Mouse (Mus musculus) c-Kit-negative CD71-positive TER-119-positive erythroid progenitor cells, embryonic 14.5 days (primary cell): ENCODE data around the gene Gm17727.
"Not testable (repeated sequence)": the region's sequence is repeated elsewhere in the genome, so short reads cannot be mapped to it uniquely, and the experiment has no call there.

ENCODE experiments used
- DNase-seq: peaks from one replicate; pipeline ENCODE4 v3.0.0-alpha.2; 2013; ENCODE audit warnings: low read depth, low spot score

Gene Gm17727

DNA sequence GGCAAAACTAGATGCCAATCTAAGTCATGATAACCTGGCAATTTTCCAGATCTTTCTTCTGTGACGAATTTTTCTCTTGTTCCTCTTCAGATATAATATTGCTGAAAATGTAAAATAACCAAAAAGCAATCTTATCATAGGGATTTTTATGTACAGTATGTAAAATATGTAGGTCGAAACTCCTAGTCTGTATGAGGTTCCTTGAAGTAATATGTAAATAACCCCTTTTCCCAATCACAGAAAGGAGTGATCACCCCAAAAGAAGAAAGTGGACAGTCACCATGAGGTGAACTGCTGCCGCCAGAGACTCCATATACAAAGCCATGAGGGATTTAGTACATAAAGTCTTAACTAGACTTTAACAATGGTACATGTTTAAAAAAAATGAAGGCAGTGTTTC is at the start of gene Gm17727:
TSS of gene Gm17727 (minus strand) at position 101 of the 400 bp plus-strand sequence.
- DNase-seq = no peak

GRCm38 (mm10) chr9:35817881-35818280 is 40.0 kb upstream of the Gm17727 start:
- DNase-seq = not testable (repeated sequence)

- no peak for DNase-seq
Observed at GRCm38 (mm10) chr9:35798146-35798545, 20.2 kb upstream of the Gm17727 start.

DNA sequence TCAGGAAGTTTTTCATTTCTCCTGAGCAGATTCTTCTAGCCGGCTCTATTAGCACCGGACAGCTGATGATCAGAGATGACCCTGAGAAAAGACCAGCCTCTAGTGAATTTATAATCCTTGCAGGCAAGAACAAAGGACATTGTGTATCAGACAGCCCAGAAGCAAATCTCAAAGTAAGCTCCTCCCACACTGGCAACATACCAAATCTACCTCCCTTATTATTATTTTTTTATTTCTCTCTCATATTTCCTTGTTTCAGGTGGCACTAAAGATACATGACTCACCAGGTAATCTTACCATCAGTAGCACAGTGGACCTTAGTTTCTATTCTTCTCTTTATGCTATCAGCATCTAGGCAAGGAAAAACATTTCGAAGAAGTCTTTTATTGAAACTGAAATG is 12.1 kb upstream of the Gm17727 start, which contains the start of the genes Gm27235 and D730048I06Rik:
TSS of gene Gm27235 (minus strand) at position 101 of the 400 bp plus-strand sequence.
TSS of gene D730048I06Rik (minus strand) at position 112 of the 400 bp plus-strand sequence.
- DNase-seq = no peak

DNA sequence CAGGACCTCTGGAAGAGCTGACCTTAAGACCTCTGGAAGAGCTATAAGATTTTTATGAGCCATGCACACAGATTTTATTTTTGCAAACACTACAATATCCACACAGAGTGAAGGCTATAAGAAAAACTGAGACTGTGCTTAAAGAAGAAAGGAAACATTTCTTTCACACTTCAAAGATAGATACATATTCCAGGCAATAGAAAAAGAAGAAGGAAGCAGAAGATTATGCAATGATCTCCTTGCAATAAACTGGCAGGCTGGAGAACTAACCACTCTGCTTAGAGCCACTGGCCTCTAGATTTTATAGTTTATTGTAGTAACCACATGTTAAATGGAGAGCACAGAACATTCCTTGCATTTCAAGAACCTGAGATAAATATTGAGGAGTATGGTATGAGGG is 21.1 kb downstream of the Gm17727 start:
- no peak for DNase-seq

DNA sequence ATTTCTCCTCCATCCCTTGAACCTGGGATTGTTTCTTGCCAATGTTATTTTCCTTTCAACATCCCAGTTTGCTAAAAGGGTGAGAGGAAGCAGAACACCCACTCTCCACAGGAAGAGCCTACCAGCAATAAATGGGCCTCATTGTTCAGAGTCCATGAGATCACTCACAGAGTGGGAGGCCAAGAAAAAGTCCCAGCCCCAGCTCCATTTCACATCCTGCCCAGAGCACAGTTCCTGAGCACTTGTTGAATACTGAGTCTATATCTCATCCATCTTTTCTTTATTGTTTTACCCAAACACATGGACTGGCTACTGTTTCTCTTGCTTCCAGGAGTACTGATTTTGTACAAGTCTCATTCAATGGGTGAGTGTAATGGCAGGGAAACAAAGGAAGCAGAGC is 37.2 kb downstream of the Gm17727 start, which contains the start of gene Gm17677:
TSS of gene Gm17677 (plus strand) at position 301 of the 400 bp plus-strand sequence.
- DNase-seq = no peak
